Mouse (Mus musculus) lung, adult 2 months (tissue): ENCODE results near the gene Stx1a.

Source experiments
- CTCF ChIP-seq: fragments of 200-500 bp; IDR thresholded peaks from 2 replicates; pipeline ENCODE4 v1.5.1; 2011; ENCODE audit warnings: mild to moderate bottlenecking, low read length, control low read depth; ENCODE audit not compliant: insufficient read depth
- POLR2A ChIP-seq: fragments of 200-500 bp; IDR thresholded peaks from 2 replicates; pipeline ENCODE4 v1.6.1; 2011; ENCODE audit warnings: low read depth, mild to moderate bottlenecking, control low read depth, low read length, borderline replicate concordance; ENCODE audit errors: extremely low read depth

DNA sequence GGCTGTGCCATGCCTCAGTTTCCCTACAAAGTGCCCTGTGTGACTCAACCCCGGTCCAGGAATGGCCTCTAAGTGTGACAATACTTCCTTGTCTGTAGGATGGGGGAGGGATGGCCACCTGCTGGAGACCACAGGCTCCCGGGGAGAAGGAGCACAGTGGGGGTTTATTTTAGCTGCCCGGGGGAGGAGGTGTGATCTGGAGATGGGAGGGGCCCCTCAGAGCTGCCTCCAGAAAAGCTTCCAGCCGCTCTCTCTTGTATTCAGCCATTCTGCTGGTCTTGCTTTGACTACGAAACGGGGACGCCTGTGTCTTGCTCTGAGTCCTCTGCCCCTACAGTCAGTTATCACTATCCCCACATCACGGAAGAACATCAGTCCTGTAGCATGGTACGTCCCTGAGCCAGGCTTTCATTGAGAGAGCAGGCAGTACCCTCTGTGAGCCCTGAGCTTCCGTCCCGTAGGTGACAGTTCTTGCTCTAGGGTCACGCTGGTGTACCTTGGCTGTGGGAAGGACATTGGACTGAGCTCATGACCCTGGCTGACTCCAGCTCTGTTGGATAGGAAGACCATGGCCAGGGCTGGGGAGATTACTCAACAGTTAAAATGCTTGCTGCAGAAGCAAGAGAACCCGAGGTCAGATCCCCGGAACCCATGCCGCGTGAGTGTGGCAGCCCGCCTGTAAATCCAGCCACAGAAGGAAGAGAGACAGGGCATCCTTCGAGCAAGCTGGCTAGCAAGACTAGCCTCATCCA is 12.5 kb downstream of the Stx1a start:
- no peak for TF ChIP-seq CTCF
- no peak for TF ChIP-seq POLR2A
